Mouse (Mus musculus) lung, adult 2 months (tissue): Measurements from ENCODE around the gene Patj.
A peak's percentile ranks its signal among the peaks of the same experiment; 100 is the strongest.

Experiments
- CTCF ChIP-seq: fragments of 200-500 bp; IDR thresholded peaks from 2 replicates; pipeline ENCODE4 v1.5.1; 2011; ENCODE audit warnings: mild to moderate bottlenecking, low read length, control low read depth; ENCODE audit not compliant: insufficient read depth
- POLR2A ChIP-seq: fragments of 200-500 bp; IDR thresholded peaks from 2 replicates; pipeline ENCODE4 v1.6.1; 2011; ENCODE audit warnings: low read depth, mild to moderate bottlenecking, control low read depth, low read length, borderline replicate concordance; ENCODE audit errors: extremely low read depth

GRCm38 (mm10) chr4:98382716-98383424 lies 12.7 kb upstream of the Patj start, which contains the start of gene Tm2d1:
- no peak for TF ChIP-seq CTCF
- peak; percentile 75 for TF ChIP-seq POLR2A
